32 mouse cellular contexts compared by ENCODE assay signal in genomic region chr8:125913206-125913605, GRCm38 (mm10). TPM values are rescaled to one million over a fixed set of nuclear protein-coding genes. Genes with fewer than 3 reads are reported as not detected.
DNase-seq lines count a peak whose midpoint lies in the region; ATAC-seq and TF ChIP-seq lines count a peak whose summit lies in the region.
"Had no signal": no experiment of that assay in that cellular context is flagged by ENCODE, and none has a peak within 500 bp of the region (broad histone marks: within the 10 kb centered on the region; RNA-seq: fewer than 3 reads in every experiment).

No protein-coding gene starts in this region.

- no peaks in the 10 kb centered on the region for H3K9me3 ChIP-seq in kidney, embryonic 14.5 days (ENCODE audit: control insufficient read depth, low read length)
- H3K9me3 ChIP-seq in lung, embryonic 14.5 days (ENCODE audit: low read depth, low read length) = no peaks in the 10 kb centered on the region
- H3K9me3 ChIP-seq in intestine, postnatal 0 days (ENCODE audit: control insufficient read depth) = no peaks in the 10 kb centered on the region
- H3K9me3 ChIP-seq: embryonic facial prominence, embryonic 13.5 days; heart, embryonic 13.5 days; limb, embryonic 12.5 days; liver, embryonic 12.5 days; midbrain, embryonic 12.5 days; neural tube, embryonic 12.5 days had no signal

- WGBS in kidney, embryonic 14.5 days = 83% methylated on average over 4 of the region's 4 CpGs
- 68% methylated on average over 4 of the region's 4 CpGs for WGBS in lung, embryonic 14.5 days
- 49% methylated on average over 4 of the region's 4 CpGs for WGBS in intestine, postnatal 0 days

- no peak overlapping the region for H3K27ac ChIP-seq in kidney, embryonic 14.5 days (ENCODE audit: low read depth, low read length)
- H3K27ac ChIP-seq in lung, embryonic 14.5 days (ENCODE audit: low read depth) = peak overlapping the region; percentile 73
- H3K27ac ChIP-seq in intestine, postnatal 0 days (ENCODE audit: low read depth, low read length) = 0 out of 2 replicates have a peak overlapping the region, but pooled peaks have one; percentile 5
- H3K27ac ChIP-seq: embryonic facial prominence, embryonic 13.5 days; heart, embryonic 13.5 days; hindbrain, embryonic 14.5 days; left cerebral cortex, adult 2 months; limb, embryonic 12.5 days; liver, embryonic 12.5 days; midbrain, embryonic 12.5 days; neural tube, embryonic 12.5 days; stomach, postnatal 0 days had no signal

- H3K9ac ChIP-seq in kidney, embryonic 14.5 days (ENCODE audit: low read depth, low read length) = no peak overlapping the region
- no peak overlapping the region for H3K9ac ChIP-seq in lung, embryonic 14.5 days
- no peak overlapping the region for H3K9ac ChIP-seq in intestine, postnatal 0 days (ENCODE audit: low read depth, low read length)
- H3K9ac ChIP-seq: embryonic facial prominence, embryonic 13.5 days; heart, embryonic 13.5 days; hindbrain, embryonic 14.5 days; limb, embryonic 12.5 days; liver, embryonic 12.5 days; liver, postnatal 0 days; midbrain, embryonic 12.5 days; neural tube, embryonic 12.5 days had no signal

- H3K4me3 ChIP-seq in kidney, embryonic 14.5 days (ENCODE audit: low read length) = no peak overlapping the region
- H3K4me3 ChIP-seq in lung, embryonic 14.5 days (ENCODE audit: low read depth, low read length) = no peak overlapping the region
- peak overlapping the region; percentile 68 for H3K4me3 ChIP-seq in intestine, postnatal 0 days (ENCODE audit: low read depth, low read length)
- H3K4me3 ChIP-seq: embryonic facial prominence, embryonic 13.5 days; erythroblast, embryonic 14.5 days; heart, embryonic 13.5 days; left cerebral cortex, adult 2 months; limb, embryonic 12.5 days; liver, embryonic 12.5 days; megakaryocyte, embryonic 14.5 days; midbrain, embryonic 12.5 days; myocyte; neural tube, embryonic 12.5 days had no signal

- DNase-seq in kidney, adult 11 months = no peak
- DNase-seq in lung, embryonic 14.5 days = no peak
- no peak for DNase-seq in lung, postnatal 14 days
- peak; percentile 60 to 66 for DNase-seq in adrenal gland, postnatal 36 days
- no peak for DNase-seq in MN1 (ENCODE audit: low spot score)
- DNase-seq: cerebellum, adult 11-12 months; cerebellum, postnatal 10 days; heart, postnatal 10 days; kidney, adult 9 months; liver, postnatal 0 days; lung, postnatal 36 days; right cerebral cortex, adult 18-20 months; thymus, adult 18-20 months; thymus, postnatal 36 days had no signal

- H3K4me2 ChIP-seq in kidney, embryonic 14.5 days (replicated peaks; ENCODE audit: low read depth, low read length) = peak overlapping the region; percentile 98; the same call in 1 of the 2 replicates
- peak overlapping the region; percentile 76 for H3K4me2 ChIP-seq in lung, embryonic 14.5 days
- H3K4me2 ChIP-seq in intestine, postnatal 0 days (replicated peaks; ENCODE audit: low read depth) = peak overlapping the region; percentile 85
- H3K4me2 ChIP-seq: embryonic facial prominence, embryonic 13.5 days; heart, embryonic 13.5 days; hindbrain, embryonic 14.5 days; limb, embryonic 12.5 days; liver, embryonic 12.5 days; midbrain, embryonic 12.5 days; neural tube, embryonic 12.5 days had no signal

- H3K4me1 ChIP-seq in kidney, embryonic 14.5 days (ENCODE audit: control insufficient read depth, insufficient read depth, low read length) = 0 out of 2 replicates have a peak, but pooled peaks cover 17% of the 10 kb centered on the region
- H3K4me1 ChIP-seq in lung, embryonic 14.5 days (ENCODE audit: insufficient read depth) = no peaks in the 10 kb centered on the region
- H3K4me1 ChIP-seq in intestine, postnatal 0 days (replicated peaks; ENCODE audit: control insufficient read depth, insufficient read depth, low read length) = no peaks in the 10 kb centered on the region

- no peak for ATAC-seq in kidney, embryonic 14.5 days (ENCODE audit: low FRiP score, low TSS enrichment)
- no peak for ATAC-seq in lung, embryonic 14.5 days (ENCODE audit: insufficient read depth)
- no peak for ATAC-seq in intestine, postnatal 0 days
- ATAC-seq: activated CD4-positive, CD25-positive, alpha-beta regulatory T cell, adult 4 months; forebrain, embryonic 16.5 days; liver, embryonic 12.5 days; liver, postnatal 0 days had no signal

- no peaks in the 10 kb centered on the region for H3K36me3 ChIP-seq in kidney, embryonic 14.5 days (ENCODE audit: control insufficient read depth, insufficient read depth, low read length)
- no peaks in the 10 kb centered on the region for H3K36me3 ChIP-seq in lung, embryonic 14.5 days (ENCODE audit: insufficient read depth)
- no peaks in the 10 kb centered on the region for H3K36me3 ChIP-seq in intestine, postnatal 0 days (ENCODE audit: control insufficient read depth, insufficient read depth)
- H3K36me3 ChIP-seq: embryonic facial prominence, embryonic 13.5 days; heart, embryonic 13.5 days; limb, embryonic 12.5 days; liver, embryonic 12.5 days; midbrain, embryonic 12.5 days; neural tube, embryonic 12.5 days had no signal

- H3K27me3 ChIP-seq in kidney, embryonic 14.5 days (ENCODE audit: control insufficient read depth, insufficient read depth, low read length) = peaks cover 33% of the 10 kb centered on the region
- H3K27me3 ChIP-seq in lung, embryonic 14.5 days (ENCODE audit: insufficient read depth, low read length) = peaks cover 46% of the 10 kb centered on the region
- H3K27me3 ChIP-seq in intestine, postnatal 0 days (replicated peaks; ENCODE audit: control insufficient read depth, insufficient read depth, low read length) = peaks cover 15% of the 10 kb centered on the region

- TF ChIP-seq CTCF in lung, embryonic 14.5 days (IDR thresholded peaks at IDR 0.05; ENCODE audit: low read depth) = no peak
- TF ChIP-seq CTCF in intestine, postnatal 0 days (IDR thresholded peaks at IDR 0.05; ENCODE audit: low read depth) = no peak

RNA-seq across cellular contexts. Expression of gene Map3k21, which starts 3.0 kb away (rescaled TPM):
- 4.3 and 5.8 TPM in 2 replicates for polyA plus RNA-seq in kidney, embryonic 14.5 days (2014; fragmentation: Nextera tagmentation; extraction: Ambion mirVana)
- 4.1 and 5.3 TPM in 2 replicates for polyA plus RNA-seq in lung, embryonic 14.5 days (2014; fragmentation: Nextera tagmentation; extraction: Ambion mirVana)
- 1 to 10 TPM in 1 of 2 experiments, under 1 TPM in 1; 0.70 to 2.7 TPM for total RNA-seq in adrenal gland, postnatal 36 days (2021)
- 4.5 and 5.1 TPM in 2 replicates for polyA plus RNA-seq in intestine, postnatal 0 days (2015; fragmentation: Nextera tagmentation; extraction: Ambion mirVana)
- total RNA-seq: common myeloid progenitor, adult 5-6 weeks; hematopoietic stem cell, adult 5-6 weeks had no signal
- polyA plus RNA-seq: activated CD4-positive, CD25-positive, alpha-beta regulatory T cell, adult 4 months; erythroblast, embryonic 14.5 days; myocyte had no signal

RNA-seq across cellular contexts. Expression of gene Pcnx2, which starts 15.1 kb away (rescaled TPM):
- 0.15 and 0.19 TPM in 2 replicates for polyA plus RNA-seq in kidney, embryonic 14.5 days (2014; fragmentation: Nextera tagmentation; extraction: Ambion mirVana)
- polyA plus RNA-seq in lung, embryonic 14.5 days (2014; fragmentation: Nextera tagmentation; extraction: Ambion mirVana) = 0.15 TPM in 1 of 2 replicates, not detected in the other
- total RNA-seq in adrenal gland, postnatal 36 days (2021) = under 1 TPM; 0.33 to 0.43 TPM
- 0.04 and 0.29 TPM in 2 replicates for polyA plus RNA-seq in intestine, postnatal 0 days (2015; fragmentation: Nextera tagmentation; extraction: Ambion mirVana)
- total RNA-seq: common myeloid progenitor, adult 5-6 weeks; hematopoietic stem cell, adult 5-6 weeks had no signal

Comparison
In these comparisons a context has a peak if more than half of its experiments do, and no peak if none do; other contexts are left out.
1. DNase-seq: peak in adrenal gland, postnatal 36 days (2 of 2); none in kidney, adult 11 months (single experiment), lung, embryonic 14.5 days (single experiment), lung, postnatal 14 days (single experiment) and MN1 (single experiment).
2. Peak in every context shown above with its lines, with median percentiles within 50 percentile points of each other: H3K4me2 ChIP-seq.